Mouse (Mus musculus): ENCODE measurements at regions not wholly inside any gene's neighbourhood (a gene's known extent, or its start where the extent isn't known, plus 50 kb on each side); places are given as distances from the start of the nearest gene placed in this dataset.

DNA sequence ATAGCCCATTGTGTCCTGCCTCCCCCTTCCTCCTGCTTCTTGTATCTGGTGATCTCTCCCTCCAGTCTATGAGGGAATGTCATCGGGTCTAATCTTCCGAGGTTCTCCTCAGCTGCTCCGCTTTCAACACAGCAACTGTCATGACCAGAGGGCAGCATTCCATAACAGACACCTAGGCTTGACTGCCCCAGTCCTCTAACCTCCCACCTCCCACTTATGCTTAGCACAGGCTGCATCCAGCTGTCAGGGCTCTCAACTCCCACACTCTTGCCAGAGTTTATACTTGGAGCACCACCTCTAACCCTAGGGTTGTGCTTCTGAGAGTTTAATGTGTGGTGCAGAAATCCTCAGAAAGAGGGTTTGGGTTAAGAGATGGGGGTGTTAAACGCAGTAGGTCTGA is 137.9 kb upstream of the Rbms1 start:
- TF ChIP-seq CTCF (conservative IDR thresholded peaks at IDR 0.05; ENCODE audit: low read length) (no peak), NANOG (IDR thresholded peaks at IDR 0.05; ENCODE audit: borderline replicate concordance, low read length) (no peak), POU5F1 (IDR thresholded peaks at IDR 0.05; ENCODE audit: borderline replicate concordance, low read length) (no peak)
